Mouse (Mus musculus): ENCODE measurements around the gene Siglec1.

DNA sequence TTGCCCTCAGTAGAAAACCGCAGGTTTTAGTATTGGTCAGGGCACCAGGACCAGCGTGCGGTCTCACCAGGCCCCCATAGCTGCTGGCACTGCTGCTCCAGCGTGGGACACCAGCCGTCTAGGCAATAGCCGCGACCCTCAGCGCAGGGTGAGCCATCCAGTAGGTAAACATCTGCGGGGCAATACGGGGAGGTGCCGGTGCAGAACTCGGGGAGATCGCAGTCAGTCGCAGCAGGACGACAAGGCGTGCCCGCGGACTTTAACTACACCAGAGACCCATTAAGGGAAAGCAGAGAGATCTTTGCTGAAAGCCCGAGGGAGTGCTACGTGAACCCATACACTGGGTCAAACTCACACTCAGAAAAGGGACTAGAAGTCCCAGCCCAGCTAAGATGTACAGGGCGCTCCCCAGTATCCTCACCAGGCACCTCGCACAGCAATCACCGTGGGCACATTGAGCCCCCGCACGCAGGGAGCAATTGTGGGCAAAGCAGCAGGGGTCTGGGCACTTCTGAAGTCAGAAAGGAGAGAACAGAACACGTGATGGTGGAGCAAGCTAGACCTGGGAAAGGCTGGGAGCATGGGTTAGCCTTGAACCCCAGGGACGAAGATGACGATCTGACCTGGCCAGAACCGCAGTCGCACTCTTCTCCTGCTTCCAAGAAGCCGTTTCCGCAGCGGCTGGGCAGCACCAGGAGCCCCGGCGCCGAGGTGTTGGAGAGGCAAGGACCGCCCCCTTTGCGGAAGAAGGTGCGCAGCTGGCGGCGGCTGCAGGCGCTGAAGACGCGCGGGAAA is 32.5 kb downstream of the Siglec1 start:
- no peak for TF ChIP-seq CTCF (IDR thresholded peaks at IDR 0.05; ENCODE audit: low read depth)
- no peak for TF ChIP-seq EP300 (IDR thresholded peaks at IDR 0.05; ENCODE audit: low read depth)
